Mouse (Mus musculus) heart, embryonic 16.5 days (tissue): ENCODE measurements around the gene AC124108.1. TPM values are rescaled to one million over a fixed set of nuclear protein-coding genes. Genes with fewer than 3 reads are reported as not detected.

Experiments
- ATAC-seq: fragments of 200-750 bp; cut with Nextera tagmentation; replicated peaks from 2 replicates; pipeline ENCODE4 v1.8.0; 2017; ENCODE audit warnings: moderate number of reproducible peaks; ENCODE audit not compliant: insufficient read depth, low FRiP score; ENCODE audit errors: extremely low read depth
- H3K27ac ChIP-seq: fragments of 300-500 bp; sonication (generic); 2 replicates; pipeline ENCODE4 v1.5.1; 2014; ENCODE audit warnings: mild to moderate bottlenecking, low read length, control low read depth, moderate library complexity
- H3K27me3 ChIP-seq: fragments of 300-500 bp; sonication (generic); 2 replicates; pipeline ENCODE4 v1.6.1; 2014; ENCODE audit warnings: low read length, mixed read lengths; ENCODE audit not compliant: control insufficient read depth, insufficient read depth
- H3K36me3 ChIP-seq: fragments of 300-500 bp; sonication (generic); 2 replicates; pipeline ENCODE4 v1.6.1; 2014; ENCODE audit not compliant: control insufficient read depth, insufficient read depth
- H3K4me1 ChIP-seq: fragments of 300-500 bp; sonication (generic); 2 replicates; pipeline ENCODE4 v1.6.1; 2014; ENCODE audit warnings: low read length, mixed read lengths; ENCODE audit not compliant: control insufficient read depth, insufficient read depth
- H3K4me2 ChIP-seq: fragments of 300-500 bp; sonication (generic); 2 replicates; pipeline ENCODE4 v1.6.1; 2014; ENCODE audit warnings: low read depth, mild to moderate bottlenecking, control low read depth, low read length
- H3K4me3 ChIP-seq: fragments of 300-500 bp; sonication (generic); 2 replicates; pipeline ENCODE4 v1.5.1; 2014; ENCODE audit warnings: mild to moderate bottlenecking, control low read depth, low read length
- H3K9ac ChIP-seq: fragments of 300-500 bp; sonication (generic); 2 replicates; pipeline ENCODE4 v1.6.1; 2014; ENCODE audit warnings: low read length, control low read depth
- H3K9me3 ChIP-seq: fragments of 300-500 bp; sonication (generic); replicated peaks from 2 replicates; pipeline ENCODE4 v1.6.1; 2016; ENCODE audit warnings: low read length; ENCODE audit not compliant: control insufficient read depth
- WGBS: fragments of 180-500 bp; shearing (Covaris S2); extraction: QIAGEN DNeasy Blood & Tissue Kit; methylation state at CpG from one replicate; pipeline ENCODE4 v1.1.7; 2014; 5-methylcytosine and 5-hydroxymethylcytosine counted together
- polyA plus RNA-seq: library from polyadenylated mRNA; unstranded; fragments of >200 nt; fragmentation: Nextera tagmentation; extraction: Ambion mirVana; gene quantifications from 2 replicates; pipeline ENCODE4 v1.2.1, GENCODE M21; 2015

Gene AC124108.1
- polyA plus RNA-seq, 1 experiment from 2014 or later, result not detected

GRCm38 (mm10) chr1:132216276-132216675 is 25.0 kb downstream of the AC124108.1 start:
- no peaks in the 10 kb centered on the region for H3K36me3 ChIP-seq
- H3K4me2 ChIP-seq, result no peak overlapping the region
- no peak overlapping the region for H3K27ac ChIP-seq
- 0 out of 2 replicates have a peak, but pooled peaks cover 2% of the 10 kb centered on the region for H3K9me3 ChIP-seq
- no peak overlapping the region for H3K9ac ChIP-seq
- H3K4me1 ChIP-seq, result no peaks in the 10 kb centered on the region
- H3K4me3 ChIP-seq, result no peak overlapping the region
- ATAC-seq, result no peak
- WGBS, result 68% methylated on average over 3 of the region's 3 CpGs
- H3K27me3 ChIP-seq, result peaks cover 10% of the 10 kb centered on the region

GRCm38 (mm10) chr1:132221627-132222026 is 30.4 kb downstream of the AC124108.1 start:
- 0 out of 2 replicates have a peak, but pooled peaks cover 2% of the 10 kb centered on the region for H3K9me3 ChIP-seq
- H3K36me3 ChIP-seq, result no peaks in the 10 kb centered on the region
- no peak overlapping the region for H3K9ac ChIP-seq
- H3K4me2 ChIP-seq, result no peak overlapping the region
- ATAC-seq, result no peak
- WGBS, result 40% methylated on average over 2 of the region's 2 CpGs
- H3K27ac ChIP-seq, result no peak overlapping the region
- H3K4me3 ChIP-seq, result no peak overlapping the region
- peaks cover 5% of the 10 kb centered on the region; the same call in 1 of the 2 replicates for H3K27me3 ChIP-seq
- no peaks in the 10 kb centered on the region for H3K4me1 ChIP-seq

GRCm38 (mm10) chr1:132222166-132222565 is 30.9 kb downstream of the AC124108.1 start:
- Histone ChIP-seq H3K27me3 (peaks cover 5% of the 10 kb centered on the region; the same call in 1 of the 2 replicates), H3K9ac (no peak overlapping the region), H3K36me3 (no peaks in the 10 kb centered on the region), H3K4me2 (no peak overlapping the region), H3K4me1 (no peaks in the 10 kb centered on the region), H3K4me3 (no peak overlapping the region), H3K27ac (no peak overlapping the region), H3K9me3 (0 out of 2 replicates have a peak, but pooled peaks cover 2% of the 10 kb centered on the region)
- no peak for ATAC-seq
- WGBS, result 32% methylated on average over 6 of the region's 6 CpGs

GRCm38 (mm10) chr1:132226297-132227080 is 35.2 kb downstream of the AC124108.1 start:
- Histone ChIP-seq H3K9ac (no peak overlapping the region), H3K4me3 (no peak overlapping the region), H3K4me1 (no peaks in the 10 kb centered on the region), H3K4me2 (no peak overlapping the region), H3K27ac (no peak overlapping the region), H3K36me3 (no peaks in the 10 kb centered on the region), H3K9me3 (no peaks in the 10 kb centered on the region), H3K27me3 (peaks cover 2% of the 10 kb centered on the region; the same call in 1 of the 2 replicates)
- no peak for ATAC-seq
- WGBS, result 78% methylated on average over 13 of the region's 13 CpGs

- Histone ChIP-seq H3K4me1 (no peaks in the 10 kb centered on the region), H3K4me2 (no peak within 1 kb of the TSS), H3K27ac (no peak within 1 kb of the TSS), H3K27me3 (0 out of 2 replicates have a peak, but pooled peaks cover 3% of the 10 kb centered on the region), H3K9me3 (no peaks in the 10 kb centered on the region), H3K36me3 (no peaks in the 10 kb centered on the region), H3K9ac (no peak within 1 kb of the TSS), H3K4me3 (no peak within 1 kb of the TSS)
- no peak for ATAC-seq
- 77% methylated on average over 3 of the region's 3 CpGs for WGBS
Measured at GRCm38 (mm10) chr1:132229667-132230066, 38.4 kb downstream of the AC124108.1 start, which contains the start of gene Gm10188. Gene Gm10188 (minus strand): TSS chr1:132229767.

- ATAC-seq, result no peak
- 57% methylated on average over 7 of the region's 7 CpGs for WGBS
Measured at GRCm38 (mm10) chr1:132231470-132232274, 40.4 kb downstream of the AC124108.1 start.

GRCm38 (mm10) chr1:132233566-132233965 is 42.3 kb downstream of the AC124108.1 start:
- no peak for ATAC-seq
- peaks cover 10% of the 10 kb centered on the region for H3K27me3 ChIP-seq
- H3K9me3 ChIP-seq, result no peaks in the 10 kb centered on the region
- no peak overlapping the region for H3K9ac ChIP-seq
- H3K4me3 ChIP-seq, result no peak overlapping the region
- H3K27ac ChIP-seq, result no peak overlapping the region
- no peaks in the 10 kb centered on the region for H3K36me3 ChIP-seq
- H3K4me1 ChIP-seq, result no peaks in the 10 kb centered on the region
- no peak overlapping the region for H3K4me2 ChIP-seq
- 24% methylated on average over 12 of the region's 12 CpGs for WGBS

More at GRCm38 (mm10) chr1:132231470-132232274, 40.4 kb downstream of the AC124108.1 start:
- Histone ChIP-seq H3K4me3 (no peak overlapping the region), H3K27ac (no peak overlapping the region), H3K4me1 (no peaks in the 10 kb centered on the region), H3K27me3 (peaks cover 10% of the 10 kb centered on the region), H3K9me3 (no peaks in the 10 kb centered on the region), H3K4me2 (no peak overlapping the region), H3K36me3 (no peaks in the 10 kb centered on the region), H3K9ac (no peak overlapping the region)

GRCm38 (mm10) chr1:132234757-132235273 is 43.6 kb downstream of the AC124108.1 start:
- no peaks in the 10 kb centered on the region for H3K36me3 ChIP-seq
- no peak overlapping the region for H3K4me3 ChIP-seq
- peaks cover 10% of the 10 kb centered on the region for H3K27me3 ChIP-seq
- no peak overlapping the region for H3K4me2 ChIP-seq
- no peak overlapping the region for H3K27ac ChIP-seq
- no peaks in the 10 kb centered on the region for H3K4me1 ChIP-seq
- H3K9me3 ChIP-seq, result no peaks in the 10 kb centered on the region
- ATAC-seq, result no peak
- WGBS, result 56% methylated on average over 9 of the region's 9 CpGs
- H3K9ac ChIP-seq, result no peak overlapping the region
